Mouse (Mus musculus) heart, adult 11 months (tissue): ENCODE measurements at regions not wholly inside any gene's neighbourhood (a gene's known extent, or its start where the extent isn't known, plus 50 kb on each side); places are given as distances from the start of the nearest gene placed in this dataset.

Source experiments
- DNase-seq: peaks from one replicate; pipeline ENCODE4 v3.0.0; 2022

- DNase-seq, result no peak
These were observed 51.3 kb upstream of the Tank start for GRCm38 (mm10) chr2:61527127-61527526.

GRCm38 (mm10) chr2:61524060-61524734 is 54.2 kb upstream of the Tank start:
- no peak for DNase-seq

- no peak for DNase-seq
These were observed 63.8 kb upstream of the Tank start for GRCm38 (mm10) chr2:61514445-61515123.

- no peak for DNase-seq
These were observed 64.5 kb upstream of the Tank start for GRCm38 (mm10) chr2:61513787-61514444.

GRCm38 (mm10) chr2:61503594-61503993 is 74.8 kb upstream of the Tank start:
- DNase-seq, result no peak

GRCm38 (mm10) chr2:61501922-61502321 is 76.5 kb upstream of the Tank start:
- DNase-seq, result no peak

- no peak for DNase-seq
These were observed 79.1 kb upstream of the Tank start for GRCm38 (mm10) chr2:61499266-61499665.

GRCm38 (mm10) chr2:61497930-61498329 is 80.5 kb upstream of the Tank start:
- DNase-seq, result no peak

- no peak for DNase-seq
These were observed 81.4 kb upstream of the Tank start for GRCm38 (mm10) chr2:61496968-61497367.

GRCm38 (mm10) chr2:61493918-61494712 is 84.3 kb upstream of the Tank start:
- DNase-seq, result no peak

GRCm38 (mm10) chr2:61492043-61492743 is 86.2 kb upstream of the Tank start:
- no peak for DNase-seq

GRCm38 (mm10) chr2:61490436-61491109 is 87.8 kb upstream of the Tank start:
- DNase-seq, result no peak

- DNase-seq, result no peak
These were observed 88.6 kb upstream of the Tank start for GRCm38 (mm10) chr2:61489762-61490161.

GRCm38 (mm10) chr2:61483820-61484219 is 94.6 kb upstream of the Tank start:
- no peak for DNase-seq

- DNase-seq, result no peak
These were observed 101.7 kb upstream of the Tank start for GRCm38 (mm10) chr2:61476648-61477047.

- DNase-seq, result no peak
These were observed 103.8 kb upstream of the Tank start for GRCm38 (mm10) chr2:61474626-61475025.

- no peak for DNase-seq
These were observed 107.9 kb upstream of the Tank start for GRCm38 (mm10) chr2:61470521-61470920.

GRCm38 (mm10) chr2:61470064-61470463 is 108.3 kb upstream of the Tank start:
- DNase-seq, result no peak

- DNase-seq, result no peak
These were observed 122.5 kb upstream of the Tank start for GRCm38 (mm10) chr2:61455902-61456301.

- no peak for DNase-seq
These were observed 123.7 kb upstream of the Tank start for GRCm38 (mm10) chr2:61454729-61455128.

- peak; percentile 97 for DNase-seq
These were observed 124.1 kb upstream of the Tank start for GRCm38 (mm10) chr2:61454311-61454728.
